Mouse (Mus musculus) CH12.LX (cell line): ENCODE measurements at regions not wholly inside any gene's neighbourhood (a gene's known extent, or its start where the extent isn't known, plus 50 kb on each side); places are given as distances from the start of the nearest gene placed in this dataset.

Source experiments
- DNase-seq: peaks from one replicate; pipeline ENCODE4 v3.0.0-alpha.2; 2013; ENCODE audit errors: extremely low read depth
- H3K27ac ChIP-seq: 2 replicates; pipeline ENCODE4 v1.5.1; 2012; ENCODE audit warnings: low read depth, mild to moderate bottlenecking, control low read depth, moderate library complexity; ENCODE audit not compliant: insufficient read depth
- H3K27me3 ChIP-seq: replicated peaks from 2 replicates; pipeline ENCODE3; 2012; ENCODE audit warnings: inconsistent platforms
- H3K36me3 ChIP-seq, 2 experiments: replicated peaks in 1 of 2; 2 replicates each; pipeline versions ENCODE3 to v1.6.1; 2012; ENCODE audit warnings: inconsistent platforms in 1 of 2, low read length in 1 of 2, mild to moderate bottlenecking in 1 of 2, mixed read lengths in 1 of 2, moderate library complexity in 1 of 2; ENCODE audit not compliant: control insufficient read depth in 1 of 2, insufficient read depth in 1 of 2
- H3K4me1 ChIP-seq, 2 experiments: 2 replicates each; pipeline ENCODE4 v1.6.1; 2012; ENCODE audit warnings: inconsistent platforms in 1 of 2, moderate library complexity in 1 of 2; ENCODE audit not compliant: insufficient read depth in 2 of 2, control insufficient read depth in 1 of 2
- H3K4me2 ChIP-seq: 2 replicates; pipeline ENCODE4 v1.6.1; 2012; ENCODE audit warnings: low read depth, mild to moderate bottlenecking, control low read depth; ENCODE audit not compliant: poor library complexity, insufficient read depth, severe bottlenecking
- H3K4me3 ChIP-seq, 3 experiments: fragments of 150-350 bp in 1 of 3; sonication (generic) in 1 of 3; replicated peaks in 1 of 3; 2 replicates each; pipeline versions ENCODE3 to v1.5.1; 2011 to 2012; ENCODE audit warnings: low read depth in 2 of 3, low read length in 2 of 3, mild to moderate bottlenecking in 2 of 3, moderate library complexity in 2 of 3, control low read depth in 1 of 3, improper control_type of control experiment in 1 of 3, inconsistent platforms in 1 of 3, mixed read lengths in 1 of 3; ENCODE audit not compliant: poor library complexity in 1 of 3
- H3K79me2 ChIP-seq: replicated peaks from 2 replicates; pipeline ENCODE4 v1.6.1; 2012; ENCODE audit warnings: mild to moderate bottlenecking, moderate library complexity; ENCODE audit not compliant: control insufficient read depth, poor library complexity, insufficient read depth, severe bottlenecking; ENCODE audit errors: extremely low read depth
- H3K9ac ChIP-seq: 2 replicates; pipeline ENCODE4 v1.6.1; 2012; ENCODE audit warnings: low read depth, mild to moderate bottlenecking, control low read depth, moderate library complexity; ENCODE audit not compliant: insufficient read depth
- H3K9me3 ChIP-seq: replicated peaks from 2 replicates; pipeline ENCODE3; 2012; ENCODE audit warnings: low read length, inconsistent platforms, mixed read lengths
- CHD2 ChIP-seq: IDR thresholded peaks from 2 replicates; pipeline ENCODE4 v1.6.1; 2011; ENCODE audit warnings: low read length, improper control_type of control experiment
- CTCF ChIP-seq, 2 experiments: IDR thresholded peaks in 1 of 2; conservative IDR thresholded peaks in 1 of 2; 2 replicates each; pipeline ENCODE4 v1.5.1; 2011 to 2012; ENCODE audit warnings: low read depth in 2 of 2, low read length in 2 of 2, improper control_type of control experiment in 1 of 2, inconsistent platforms in 1 of 2, mild to moderate bottlenecking in 1 of 2, moderate library complexity in 1 of 2
- E2F4 ChIP-seq: IDR thresholded peaks from 2 replicates; pipeline ENCODE4 v1.6.1; 2011; ENCODE audit warnings: low read depth, low read length, improper control_type of control experiment; ENCODE audit not compliant: insufficient replicate concordance
- ETS1 ChIP-seq: conservative IDR thresholded peaks from 2 replicates; pipeline ENCODE4 v1.6.1; 2012; ENCODE audit warnings: low read depth, mild to moderate bottlenecking, inconsistent platforms, low read length, improper control_type of control experiment, moderate library complexity
- GABPA ChIP-seq: IDR thresholded peaks from 2 replicates; pipeline ENCODE4 v1.6.1; 2012; ENCODE audit warnings: low read depth, low read length, improper control_type of control experiment, inconsistent platforms; ENCODE audit not compliant: insufficient replicate concordance
- IRF4 ChIP-seq: IDR thresholded peaks from 2 replicates; pipeline ENCODE4 v1.6.1; 2014; ENCODE audit warnings: low read depth, mild to moderate bottlenecking, inconsistent platforms, low read length, improper control_type of control experiment
- JUND ChIP-seq: conservative IDR thresholded peaks from 2 replicates; pipeline ENCODE4 v1.6.1; 2011; ENCODE audit warnings: low read depth, low read length, improper control_type of control experiment
- KAT2A ChIP-seq: IDR thresholded peaks from 2 replicates; pipeline ENCODE4 v1.6.1; 2012; ENCODE audit warnings: low read length, improper control_type of control experiment, inconsistent platforms; ENCODE audit not compliant: insufficient replicate concordance
- MAFK ChIP-seq: IDR thresholded peaks from 2 replicates; pipeline ENCODE4 v1.6.1; 2011; ENCODE audit warnings: low read length, improper control_type of control experiment; ENCODE audit not compliant: insufficient replicate concordance
- MAX ChIP-seq: IDR thresholded peaks from 2 replicates; pipeline ENCODE4 v1.6.1; 2011; ENCODE audit warnings: low read length, improper control_type of control experiment
- MAZ ChIP-seq: IDR thresholded peaks from 2 replicates; pipeline ENCODE4 v1.6.1; 2012; ENCODE audit warnings: low read depth, mild to moderate bottlenecking, inconsistent platforms, low read length, improper control_type of control experiment, moderate library complexity
- MEF2A ChIP-seq: IDR thresholded peaks from 2 replicates; pipeline ENCODE4 v1.6.1; 2014; ENCODE audit warnings: low read depth, mild to moderate bottlenecking, inconsistent platforms, low read length, improper control_type of control experiment, borderline replicate concordance
- RAD21 ChIP-seq: IDR thresholded peaks from 2 replicates; pipeline ENCODE4 v1.6.1; 2011; ENCODE audit warnings: low read depth, mild to moderate bottlenecking, low read length, improper control_type of control experiment, moderate library complexity
- USF1 ChIP-seq: IDR thresholded peaks from 2 replicates; pipeline ENCODE4 v1.6.1; 2014; ENCODE audit warnings: low read depth, mild to moderate bottlenecking, inconsistent platforms, low read length, improper control_type of control experiment
- USF2 ChIP-seq: conservative IDR thresholded peaks from 2 replicates; pipeline ENCODE4 v1.6.1; 2011; ENCODE audit warnings: low read depth, low read length, improper control_type of control experiment
- ZKSCAN1 ChIP-seq: IDR thresholded peaks from 2 replicates; pipeline ENCODE4 v1.6.1; 2012; ENCODE audit warnings: low read depth, inconsistent platforms, low read length, improper control_type of control experiment, borderline replicate concordance
- ZNF384 ChIP-seq: IDR thresholded peaks from 2 replicates; pipeline ENCODE4 v1.6.1; 2012; ENCODE audit warnings: low read depth, low read length, improper control_type of control experiment, inconsistent platforms
- dilution Hi-C: fragments of 300-500 bp; cut with MboI; formaldehyde crosslinking; loops from 2 replicates; pipeline ENCODE4 v1.14.3; 2020; ENCODE audit warnings: low sequenced_read_pairs; ENCODE audit not compliant: extremely low pct_unique_long_range_greater_than_20kb, extremely low pct_ligation_motif_present
- in situ Hi-C: fragments of 300-500 bp; cut with MboI; formaldehyde crosslinking; loops from 3 replicates; pipeline ENCODE4 v1.14.3; 2019; ENCODE audit warnings: low sequenced_read_pairs, low pct_ligation_motif_present, low pct_unique_long_range_greater_than_20kb, mixed read lengths

- in situ Hi-C loops (no loop called here), dilution Hi-C loops (no loop called here)
- H3K4me3 ChIP-seq = no peak overlapping the region
- no peak overlapping the region for H3K4me2 ChIP-seq
- peaks cover 0 to 17% of the 10 kb centered on the region in 2 experiments; a peak in 2 of 4 replicates for H3K4me1 ChIP-seq
- no peak overlapping the region for H3K27ac ChIP-seq
- no peaks in the 10 kb centered on the region for H3K9me3 ChIP-seq
- H3K27me3 ChIP-seq = no peaks in the 10 kb centered on the region
- TF ChIP-seq USF1 = no peak
- no peak for TF ChIP-seq MEF2A
- no peak for TF ChIP-seq GABPA
- no peak for TF ChIP-seq MAFK
- TF ChIP-seq ETS1 = no peak
- TF ChIP-seq ZKSCAN1 = no peak
- no peak for TF ChIP-seq IRF4
- TF ChIP-seq KAT2A = no peak
- TF ChIP-seq CHD2 = no peak
- no peak for TF ChIP-seq E2F4
- no peak for TF ChIP-seq MAX
- no peaks in the 10 kb centered on the region for H3K36me3 ChIP-seq
- no peak for DNase-seq
- no peak overlapping the region for H3K9ac ChIP-seq
- H3K79me2 ChIP-seq = no peaks in the 10 kb centered on the region
Observed at GRCm38 (mm10) chr13:52003946-52004539, 157.6 kb downstream of the Gadd45g start.

- H3K27ac ChIP-seq = no peak overlapping the region
- no peak overlapping the region for H3K4me3 ChIP-seq
- H3K9ac ChIP-seq = no peak overlapping the region
- H3K36me3 ChIP-seq = no peaks in the 10 kb centered on the region
- peaks cover 3 to 9% of the 10 kb centered on the region in 2 experiments; a peak in 3 of 4 replicates for H3K4me1 ChIP-seq
- H3K9me3 ChIP-seq = no peaks in the 10 kb centered on the region
- dilution Hi-C loops = no loop called here
- H3K27me3 ChIP-seq = no peaks in the 10 kb centered on the region
- no peak for DNase-seq
- no peak overlapping the region for H3K4me2 ChIP-seq
- no peak for TF ChIP-seq ZNF384
- TF ChIP-seq MEF2A = no peak
- TF ChIP-seq MAZ = no peak
- TF ChIP-seq RAD21 = no peak
- TF ChIP-seq USF2 = no peak
- TF ChIP-seq ETS1 = no peak
- TF ChIP-seq JUND = no peak
- no peak for TF ChIP-seq CTCF (conservative IDR thresholded peaks at IDR 0.05 in 1 of 2, IDR thresholded peaks at IDR 0.05 in 1 of 2; ENCODE audit: low read depth in 2 of 2, low read length in 2 of 2)
- no peak for TF ChIP-seq USF1
- no peaks in the 10 kb centered on the region for H3K79me2 ChIP-seq
- in situ Hi-C loops = no loop called here
Observed at GRCm38 (mm10) chr13:52007585-52008395, 161.3 kb downstream of the Gadd45g start.
